Mouse (Mus musculus): ENCODE measurements around the gene Ddx55. TPM values are rescaled to one million over a fixed set of nuclear protein-coding genes. Genes with fewer than 3 reads are reported as not detected.

Gene Ddx55
- polyA plus RNA-seq, 1 experiment from 2014 or later = 12.1 TPM

Other genes starting within 250 kb of the Ddx55 start
- gene Mphosph9, start 224.9 kb upstream of the Ddx55 start, polyA plus RNA-seq (2014; fragmentation: Nextera tagmentation; extraction: Ambion mirVana) = 14.7 and 17.4 TPM in 2 replicates
- gene 2810006K23Rik, start 224.8 kb upstream of the Ddx55 start, polyA plus RNA-seq (2014; fragmentation: Nextera tagmentation; extraction: Ambion mirVana) = 14.7 and 15.8 TPM in 2 replicates
- 189 and 410 TPM in 2 replicates for gene Cdk2ap1, start 189.8 kb upstream of the Ddx55 start, polyA plus RNA-seq (2014; fragmentation: Nextera tagmentation; extraction: Ambion mirVana)
- 74.5 and 75.1 TPM in 2 replicates for gene Sbno1, start 126.9 kb upstream of the Ddx55 start, polyA plus RNA-seq (2014; fragmentation: Nextera tagmentation; extraction: Ambion mirVana)
- 75.3 and 102 TPM in 2 replicates for gene Kmt5a, start 112.9 kb upstream of the Ddx55 start, polyA plus RNA-seq (2014; fragmentation: Nextera tagmentation; extraction: Ambion mirVana)
- 28.0 and 28.2 TPM in 2 replicates for gene Rilpl2, start 74.5 kb upstream of the Ddx55 start, polyA plus RNA-seq (2014; fragmentation: Nextera tagmentation; extraction: Ambion mirVana)
- gene Snrnp35, start 69.7 kb upstream of the Ddx55 start, polyA plus RNA-seq (2014; fragmentation: Nextera tagmentation; extraction: Ambion mirVana) = 12.3 and 13.9 TPM in 2 replicates
- 26.2 and 29.7 TPM in 2 replicates for gene Rilpl1, start 21.5 kb upstream of the Ddx55 start, polyA plus RNA-seq (2014; fragmentation: Nextera tagmentation; extraction: Ambion mirVana)
- gene Tmed2, start 12.2 kb upstream of the Ddx55 start, polyA plus RNA-seq (2014; fragmentation: Nextera tagmentation; extraction: Ambion mirVana) = 533 and 564 TPM in 2 replicates
- gene Eif2b1, start 26.3 kb downstream of the Ddx55 start, polyA plus RNA-seq (2014; fragmentation: Nextera tagmentation; extraction: Ambion mirVana) = 92.2 and 95.1 TPM in 2 replicates
- gene Gtf2h3, start 26.3 kb downstream of the Ddx55 start, polyA plus RNA-seq (2014; fragmentation: Nextera tagmentation; extraction: Ambion mirVana) = 81.5 and 90.1 TPM in 2 replicates
- gene Atp6v0a2, start 75.7 kb downstream of the Ddx55 start, polyA plus RNA-seq (2014; fragmentation: Nextera tagmentation; extraction: Ambion mirVana) = 40.0 and 40.4 TPM in 2 replicates
- gene Dnah10, start 172.2 kb downstream of the Ddx55 start, polyA plus RNA-seq (2014; fragmentation: Nextera tagmentation; extraction: Ambion mirVana) = 0.01 TPM in 1 of 2 replicates, not detected in the other

All from embryonic facial prominence, embryonic 11.5 days (tissue).